Mouse (Mus musculus) left cerebral cortex, adult 11 months (tissue): ENCODE results near the gene Pes1.

ENCODE experiments used
- DNase-seq: peaks from one replicate; pipeline ENCODE4 v3.0.0; 2022; ENCODE audit warnings: low spot score

Gene Pes1

GRCm38 (mm10) chr11:3964416-3965172, 819 bp downstream of the Pes1 start:
- DNase-seq, result no peak

- DNase-seq, result no peak
These were observed 6.1 kb downstream of the Pes1 start for GRCm38 (mm10) chr11:3969837-3970236.

GRCm38 (mm10) chr11:3970361-3970760, 6.6 kb downstream of the Pes1 start:
- no peak for DNase-seq

GRCm38 (mm10) chr11:3973081-3973480, 9.3 kb downstream of the Pes1 start:
- DNase-seq, result no peak

GRCm38 (mm10) chr11:3974311-3974710, 10.5 kb downstream of the Pes1 start:
- no peak for DNase-seq

GRCm38 (mm10) chr11:3976678-3977077, 12.9 kb downstream of the Pes1 start, which contains the start of gene 4930556J24Rik:
Gene 4930556J24Rik, minus strand, starts transcription at chr11:3976778.
- DNase-seq, result no peak

- no peak for DNase-seq
These were observed 14.6 kb downstream of the Pes1 start for GRCm38 (mm10) chr11:3978421-3978820.

- DNase-seq, result no peak
These were observed 17.8 kb downstream of the Pes1 start for GRCm38 (mm10) chr11:3981536-3981935.

GRCm38 (mm10) chr11:3982275-3983209, 18.8 kb downstream of the Pes1 start:
- no peak for DNase-seq

GRCm38 (mm10) chr11:3983291-3983862, 19.6 kb downstream of the Pes1 start, which contains the start of gene Gal3st1:
Gene Gal3st1, plus strand, starts transcription at chr11:3983636.
- DNase-seq, result peak; percentile 39

GRCm38 (mm10) chr11:3983863-3984745, 20.3 kb downstream of the Pes1 start:
- no peak for DNase-seq

- no peak for DNase-seq
These were observed 26.0 kb downstream of the Pes1 start for GRCm38 (mm10) chr11:3989748-3990147.

- DNase-seq, result no peak
These were observed 29.4 kb downstream of the Pes1 start for GRCm38 (mm10) chr11:3993132-3993531.

GRCm38 (mm10) chr11:3993914-3994313, 30.1 kb downstream of the Pes1 start:
- DNase-seq, result no peak

GRCm38 (mm10) chr11:3995511-3995910, 31.7 kb downstream of the Pes1 start:
- DNase-seq, result no peak

GRCm38 (mm10) chr11:3996840-3997239, 33.1 kb downstream of the Pes1 start:
- no peak for DNase-seq

GRCm38 (mm10) chr11:3997978-3998720, 34.4 kb downstream of the Pes1 start:
- DNase-seq, result no peak

GRCm38 (mm10) chr11:3999547-3999946, 35.8 kb downstream of the Pes1 start:
- no peak for DNase-seq

- no peak for DNase-seq
These were observed 37.8 kb downstream of the Pes1 start for GRCm38 (mm10) chr11:4001603-4002002.

GRCm38 (mm10) chr11:4005220-4005805, 41.5 kb downstream of the Pes1 start:
- DNase-seq, result no peak
